Mouse (Mus musculus): ENCODE measurements around the gene Zfhx3.

DNA sequence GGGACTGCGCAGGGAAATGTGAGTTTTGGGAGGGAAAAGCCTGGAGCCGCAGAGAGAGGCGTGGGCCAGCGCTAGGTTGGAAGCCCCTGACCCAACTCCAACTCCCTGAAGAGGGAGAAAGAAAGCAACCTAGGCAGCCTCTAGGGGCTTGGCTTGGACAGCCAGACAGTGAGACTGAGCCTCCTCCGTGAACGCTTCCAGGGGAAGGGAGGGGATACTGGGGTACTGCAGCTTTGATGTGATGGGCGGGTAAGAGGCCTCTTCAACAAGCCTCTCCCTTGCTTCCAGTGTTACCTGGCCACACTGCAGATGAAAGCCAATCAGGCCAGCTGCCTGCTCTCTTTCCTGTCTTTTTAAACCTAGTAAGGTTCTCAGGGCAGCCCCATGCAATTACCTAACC, 635.1 kb downstream of the Zfhx3 start:
- TF ChIP-seq POLR2A (IDR thresholded peaks at IDR 0.05; ENCODE audit: borderline replicate concordance, control insufficient read depth, low read depth, low read length): no peak
- no peak for TF ChIP-seq CTCF (IDR thresholded peaks at IDR 0.05; ENCODE audit: control insufficient read depth, insufficient read depth, low read length)
